Mouse (Mus musculus) large intestine, adult 2 months (tissue): ENCODE measurements around the gene Cep295nl. TPM values are rescaled to one million over a fixed set of nuclear protein-coding genes. Genes with fewer than 3 reads are reported as not detected.

Experiments
- DNase-seq: peaks from one replicate; pipeline ENCODE4 v3.0.0-alpha.2; 2012; ENCODE audit warnings: low read depth, low spot score
- WGBS: fragments of 180-500 bp; shearing (Covaris S2); methylation state at CpG from one replicate; pipeline ENCODE4 v1.1.7; 2018; 5-methylcytosine and 5-hydroxymethylcytosine counted together
- polyA plus RNA-seq: library from polyadenylated mRNA; depleted of rRNA; stranded (reverse); fragments of >200 nt; gene quantifications from 2 replicates; pipeline ENCODE4 v1.2.3, GENCODE M21; 2012; rRNA removed

The Cep295nl gene
- polyA plus RNA-seq, 1 experiment: not detected

- 70% methylated on average over 9 of the region's 9 CpGs for WGBS
- DNase-seq: no peak
Measured at GRCm38 (mm10) chr11:118286434-118286833, 55.9 kb downstream of the Cep295nl start.

GRCm38 (mm10) chr11:118285791-118286190 lies 56.5 kb downstream of the Cep295nl start:
- 92% methylated on average over 13 of the region's 13 CpGs for WGBS
- no peak for DNase-seq

Other genes with a start within 250 kb of the Cep295nl start
- gene Dnah17, start 211.9 kb downstream of the Cep295nl start, polyA plus RNA-seq: 0.11 and 0.27 TPM in 2 replicates
- gene Cyth1, start 93.9 kb downstream of the Cep295nl start, polyA plus RNA-seq: 16.7 and 22.4 TPM in 2 replicates
- gene Usp36, start 52.3 kb downstream of the Cep295nl start, polyA plus RNA-seq: 10.4 and 11.2 TPM in 2 replicates
- gene Timp2, start 13.2 kb upstream of the Cep295nl start, polyA plus RNA-seq: 36.6 and 37.0 TPM in 2 replicates
- 493 and 612 TPM in 2 replicates for gene Lgals3bp, start 59.6 kb upstream of the Cep295nl start, polyA plus RNA-seq
- 121 and 144 TPM in 2 replicates for gene Cant1, start 76.6 kb upstream of the Cep295nl start, polyA plus RNA-seq
- gene C1qtnf1, start 85.7 kb upstream of the Cep295nl start, polyA plus RNA-seq: 6.7 and 8.4 TPM in 2 replicates
- 27.0 and 33.1 TPM in 2 replicates for gene Engase, start 134.3 kb upstream of the Cep295nl start, polyA plus RNA-seq